Mouse (Mus musculus) gastrocnemius, postnatal 36 days (tissue): ENCODE measurements around the gene Rhox6. TPM values are rescaled to one million over a fixed set of nuclear protein-coding genes. Genes with fewer than 3 reads are reported as not detected.
"Not testable (repeated sequence)": the region's sequence is repeated elsewhere in the genome, so short reads cannot be mapped to it uniquely, and the experiment has no call there.

Source experiments
- DNase-seq, 2 experiments: peaks; one replicate each; pipeline ENCODE4 v3.0.0; 2022
- intact Hi-C: fragments of 180-260 bp; cut with DNase I; formaldehyde crosslinking; loops from one replicate; pipeline ENCODE4 v1.15.1; 2025
- long read RNA-seq, 2 experiments: library from polyadenylated mRNA; stranded (forward); transcript quantifications; one replicate each; pipeline ENCODE4 v2.0.0; 2021
- total RNA-seq, 2 experiments: library from RNA; stranded (reverse); gene quantifications; 2 replicates each; pipeline ENCODE4 v1.2.3; 2021

Gene Rhox6
- total RNA-seq: not detected
- long read RNA-seq, experiment 1: 0 reads
- long read RNA-seq, experiment 2: 0 reads

DNA sequence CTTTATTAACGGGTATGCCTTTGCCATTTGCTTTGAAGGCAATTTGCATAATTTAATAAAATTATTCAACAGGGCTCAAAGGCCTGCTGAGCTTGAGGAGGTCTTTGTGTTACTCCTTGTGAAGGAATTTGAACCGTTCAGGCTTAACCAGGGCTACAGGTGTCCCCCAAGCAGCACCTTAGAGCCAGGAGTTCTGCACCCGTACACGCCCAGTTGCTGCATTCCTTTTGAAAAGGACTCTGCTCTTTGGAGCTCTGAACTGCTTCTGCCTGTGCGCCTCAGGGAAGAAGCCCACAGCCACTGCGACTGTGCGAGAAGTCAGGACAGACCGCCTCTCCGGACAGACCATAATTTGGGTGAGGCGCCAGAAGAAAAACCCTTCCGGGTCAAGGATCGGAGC is at the start of gene Rhox6:
Gene Rhox6 (plus strand): TSS at position 301 of the 400 bp plus-strand sequence.
- intact Hi-C loops, DNase-seq: not testable (repeated sequence)

DNA sequence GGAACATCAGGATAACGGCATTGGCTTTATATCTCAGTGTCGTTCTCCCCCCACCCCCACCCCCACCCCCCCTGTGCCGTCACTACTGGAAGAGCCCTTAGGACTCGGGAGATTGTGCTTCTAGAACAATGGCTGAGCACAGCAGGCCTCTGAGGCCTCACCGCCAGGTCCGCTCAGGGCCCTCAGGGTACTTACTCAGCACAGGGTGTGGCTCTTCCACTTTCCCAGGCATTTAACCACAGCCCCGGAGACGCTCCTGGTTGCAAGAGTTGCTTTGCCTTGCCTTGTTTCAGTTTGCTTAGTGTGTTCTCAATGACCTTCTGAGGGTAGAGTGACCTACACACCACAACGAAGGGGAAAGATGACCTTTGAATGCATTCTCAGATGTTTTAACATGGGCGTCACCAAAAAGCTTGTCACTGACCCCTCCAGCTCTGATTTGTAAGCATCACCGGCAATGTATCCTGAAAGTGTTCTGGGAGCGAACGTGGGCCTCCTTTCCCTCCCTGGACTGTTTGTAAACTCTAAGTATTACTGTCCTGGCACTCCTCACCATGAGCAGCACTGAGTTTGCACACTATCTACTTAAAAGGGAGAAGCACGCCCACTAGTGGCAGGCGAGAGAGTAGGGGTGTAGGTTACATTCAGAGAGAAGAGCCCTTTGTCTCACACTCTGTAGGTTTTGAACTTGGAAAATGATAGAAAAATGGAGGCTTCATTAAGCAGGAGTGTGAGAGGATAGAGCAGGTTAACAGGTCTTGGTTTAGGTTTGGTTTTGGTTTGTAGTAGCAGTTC is 19.2 kb upstream of the Rhox6 start:
- intact Hi-C loops: no loop called here
- no peak for DNase-seq

DNA sequence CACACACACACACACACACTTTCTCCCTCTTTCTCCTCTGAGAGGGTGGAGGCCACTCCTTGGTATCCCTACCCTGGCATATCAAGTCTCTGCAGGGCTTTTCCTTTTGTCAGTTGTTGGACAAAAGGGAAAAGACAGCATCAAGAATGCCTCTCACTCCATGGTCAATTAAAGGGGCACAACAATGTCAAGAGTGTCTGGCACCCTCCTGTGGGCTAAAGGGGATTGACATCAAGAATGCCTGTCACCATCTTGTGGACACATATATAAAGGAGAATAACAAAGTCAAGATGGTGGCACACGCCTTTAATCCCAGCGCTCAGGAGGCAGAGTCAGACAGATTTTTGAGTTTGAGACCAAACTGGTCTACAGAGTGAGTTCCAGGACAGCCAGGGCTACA is 17.3 kb upstream of the Rhox6 start:
- DNase-seq: no peak
- intact Hi-C loops: no loop called here

DNA sequence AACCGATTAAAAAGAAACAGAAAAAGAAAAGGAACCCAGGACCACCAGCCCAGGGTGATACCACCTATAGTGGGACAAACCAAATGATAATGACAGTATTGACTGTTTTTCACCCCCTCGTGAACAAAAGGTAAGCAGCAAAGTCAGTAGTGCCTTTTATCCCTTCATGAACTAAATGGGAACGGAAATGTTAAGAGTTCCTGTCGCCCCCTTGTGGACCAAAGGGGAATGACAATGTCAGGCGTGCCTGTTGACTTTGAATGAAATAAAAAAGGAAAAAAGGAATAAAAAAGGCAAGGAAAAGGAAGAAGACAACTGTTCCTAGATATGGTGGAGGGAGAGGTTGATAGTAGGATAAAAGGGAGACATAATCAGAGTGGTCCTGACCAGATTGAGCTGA is 15.5 kb upstream of the Rhox6 start:
- intact Hi-C loops: no loop called here
- DNase-seq: no peak

DNA sequence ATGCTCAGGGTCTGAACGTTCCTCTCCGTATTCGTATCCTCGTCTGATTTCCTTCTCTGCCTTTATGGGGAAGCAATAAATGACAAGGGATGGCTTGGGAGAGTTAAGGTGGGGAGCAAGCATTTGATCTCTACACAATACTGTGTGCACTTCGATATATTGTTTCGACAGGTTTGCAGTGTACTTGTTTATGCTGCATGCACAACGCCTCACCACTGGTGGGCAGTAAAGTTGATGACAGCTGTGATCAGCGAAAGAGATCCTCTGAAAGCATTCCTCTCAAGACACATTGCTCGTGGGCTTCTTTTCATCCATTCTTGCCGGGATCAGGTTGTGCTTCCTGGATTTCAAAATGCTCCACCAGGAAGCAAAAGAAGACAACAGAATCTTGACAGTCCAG is 11.0 kb upstream of the Rhox6 start:
- intact Hi-C loops: no loop called here
- no peak for DNase-seq

DNA sequence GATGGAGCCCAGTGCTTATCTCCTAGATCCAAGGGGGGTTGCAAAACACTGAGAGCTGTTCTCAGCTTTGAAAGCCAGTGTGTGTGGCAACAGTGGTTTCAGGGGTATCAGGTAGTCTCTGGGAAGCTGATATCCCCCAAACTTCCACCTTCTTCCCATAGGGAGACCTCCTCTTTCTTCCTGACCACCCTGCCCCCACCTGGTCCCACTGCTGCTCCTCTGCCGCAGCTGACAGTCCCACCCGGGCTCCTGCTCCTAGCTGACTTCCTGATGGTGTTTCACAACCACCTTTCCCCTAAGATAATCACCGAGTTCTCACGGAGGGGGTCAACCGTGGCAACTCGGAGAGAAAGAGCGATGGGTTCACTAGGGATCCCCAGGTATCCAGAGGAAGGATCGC is 4.7 kb downstream of the Rhox6 start, which contains the start of gene Rhox7a:
Gene Rhox7a (plus strand): TSS at position 301 of the 400 bp plus-strand sequence.
- intact Hi-C loops, DNase-seq: not testable (repeated sequence)

DNA sequence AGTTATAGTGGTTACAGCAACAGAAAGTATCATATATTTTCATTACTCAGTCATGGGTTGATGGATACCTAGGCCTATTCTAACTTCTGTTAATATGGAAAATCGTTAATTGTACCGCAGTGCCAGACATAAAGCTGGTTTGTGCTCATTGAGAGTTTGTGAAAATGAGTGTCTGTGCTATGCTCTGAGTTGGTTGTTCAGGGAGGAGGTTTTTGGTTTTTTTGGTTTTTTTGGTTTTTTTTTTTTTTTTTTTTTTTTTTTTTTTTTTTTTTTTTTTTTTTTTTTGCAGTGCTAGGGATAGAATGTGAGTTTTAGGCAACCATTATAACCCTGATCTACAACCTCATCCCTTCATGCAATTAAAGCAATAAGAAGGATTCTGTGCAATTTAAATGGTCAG is 44.9 kb downstream of the Rhox6 start:
- DNase-seq: no peak
- intact Hi-C loops: no loop called here

DNA sequence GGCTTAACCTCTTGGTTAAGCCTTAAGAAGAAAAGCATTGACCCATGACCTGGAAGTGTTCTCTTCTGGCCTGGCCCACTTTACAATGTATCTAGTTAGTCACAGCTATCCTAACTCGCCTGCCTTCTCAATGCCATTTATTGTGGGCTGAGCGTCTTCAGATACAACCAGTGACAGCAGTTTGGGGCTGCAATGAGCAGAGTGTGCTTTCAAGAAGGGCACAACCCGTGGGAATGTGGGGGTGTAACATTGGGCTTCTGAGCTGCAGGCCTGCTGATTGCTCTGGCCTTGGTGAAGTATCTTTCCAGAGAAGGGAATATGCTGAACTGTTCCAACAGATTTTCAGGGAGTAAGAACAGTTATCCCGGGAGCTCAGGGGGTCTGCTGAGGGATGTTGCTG is 52.1 kb downstream of the Rhox6 start, which contains the start of gene Rhox8:
Gene Rhox8 (minus strand): TSS at position 101 of the 400 bp plus-strand sequence.
- no peak for DNase-seq
- intact Hi-C loops: no loop called here

Other genes with a start within 250 kb of the Rhox6 start
- not detected for gene Rhox3f, start 245.9 kb upstream of the Rhox6 start, total RNA-seq
- not detected for gene Rhox4f, start 219.2 kb upstream of the Rhox6 start, total RNA-seq
- gene Rhox3g, start 198.3 kb upstream of the Rhox6 start, total RNA-seq: not detected
- not detected for gene Rhox2g, start 183.4 kb upstream of the Rhox6 start, total RNA-seq
- gene Rhox4g, start 175.6 kb upstream of the Rhox6 start, total RNA-seq: not detected
- gene Rhox3h, start 158.1 kb upstream of the Rhox6 start, total RNA-seq: not detected
- not detected for gene Rhox2h, start 153.6 kb upstream of the Rhox6 start, total RNA-seq
- gene Rhox5, start 22.1 kb upstream of the Rhox6 start, total RNA-seq: not detected
- not detected for gene Rhox7a, start 4.8 kb downstream of the Rhox6 start, total RNA-seq
- not detected for gene Rhox8, start 52.0 kb downstream of the Rhox6 start, total RNA-seq
- not detected for gene Rhox7b, start 70.3 kb downstream of the Rhox6 start, total RNA-seq
- gene Rhox9, start 74.9 kb downstream of the Rhox6 start, total RNA-seq: not detected
- not detected for gene Btg1-ps1, start 191.9 kb downstream of the Rhox6 start, total RNA-seq
- gene Btg1-ps2, start 216.2 kb downstream of the Rhox6 start, total RNA-seq: not detected
- not detected for gene Rhox10, start 239.6 kb downstream of the Rhox6 start, total RNA-seq